Mouse (Mus musculus) gastrocnemius, postnatal 25 days (tissue): ENCODE results near the gene Ppp2r5e. TPM values are rescaled to one million over a fixed set of nuclear protein-coding genes. Genes with fewer than 3 reads are reported as not detected.
"Not testable (repeated sequence)": the region's sequence is repeated elsewhere in the genome, so short reads cannot be mapped to it uniquely, and the experiment has no call there.

ENCODE experiments used
- DNase-seq: peaks from one replicate; pipeline ENCODE4 v3.0.0; 2022
- total RNA-seq, 2 experiments: library from RNA; stranded (reverse); gene quantifications; 1 replicate in 1 of 2; 2 replicates in 1 of 2; pipeline ENCODE4 v1.2.3; 2021

Gene Ppp2r5e
- total RNA-seq, 2 experiments from 2014 or later: 25.3 to 26.7 TPM

DNA sequence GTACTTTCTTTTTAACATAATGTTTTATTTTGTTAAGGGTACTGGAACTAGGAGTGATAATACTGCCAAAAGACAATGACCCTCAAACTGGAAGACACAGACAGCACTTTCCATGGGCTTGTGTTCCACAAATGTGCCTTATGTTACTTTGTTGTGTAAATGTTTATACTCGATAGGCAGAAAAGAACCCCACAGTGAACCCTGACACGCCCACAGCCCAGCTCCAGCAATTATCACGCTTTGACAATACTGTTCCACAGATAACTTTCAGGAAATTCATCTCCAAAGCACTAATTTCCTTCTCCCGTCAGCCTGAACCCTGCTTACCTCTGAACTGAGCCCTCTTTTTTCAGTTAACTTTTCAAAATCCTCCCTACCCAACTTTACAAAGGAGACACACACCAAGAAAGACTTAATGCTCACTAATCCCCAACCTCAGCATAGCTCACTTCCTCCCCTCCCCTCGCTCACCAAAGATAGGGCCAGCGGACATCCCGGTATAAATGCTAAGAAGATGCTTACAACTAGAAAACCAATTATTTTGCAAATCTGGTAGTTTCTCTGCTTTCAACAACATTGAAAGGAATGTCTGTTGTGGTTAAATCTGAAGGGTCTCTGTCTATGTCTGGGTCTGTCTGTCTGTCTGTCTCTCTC lies 58.9 kb downstream of the Ppp2r5e start:
- DNase-seq: no peak

DNA sequence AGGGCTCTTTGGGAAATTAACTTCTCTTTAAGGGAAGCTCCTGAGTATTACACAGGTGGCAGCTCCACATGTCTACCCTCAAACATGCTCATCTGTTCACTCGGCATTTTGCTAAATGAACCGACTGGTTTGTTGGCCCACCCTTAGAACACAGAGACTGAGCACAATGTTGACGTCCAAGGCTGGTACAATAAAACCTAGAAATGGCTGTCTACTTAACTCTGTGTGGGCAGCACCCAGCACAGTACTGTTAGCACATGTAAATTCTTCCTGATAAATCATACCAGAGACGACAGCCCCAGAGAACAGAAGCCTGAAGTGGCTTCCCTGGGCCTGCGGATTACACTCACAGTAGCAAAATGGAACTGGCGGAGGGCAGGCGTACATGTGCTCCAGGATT lies 59.5 kb downstream of the Ppp2r5e start:
- no peak for DNase-seq

DNA sequence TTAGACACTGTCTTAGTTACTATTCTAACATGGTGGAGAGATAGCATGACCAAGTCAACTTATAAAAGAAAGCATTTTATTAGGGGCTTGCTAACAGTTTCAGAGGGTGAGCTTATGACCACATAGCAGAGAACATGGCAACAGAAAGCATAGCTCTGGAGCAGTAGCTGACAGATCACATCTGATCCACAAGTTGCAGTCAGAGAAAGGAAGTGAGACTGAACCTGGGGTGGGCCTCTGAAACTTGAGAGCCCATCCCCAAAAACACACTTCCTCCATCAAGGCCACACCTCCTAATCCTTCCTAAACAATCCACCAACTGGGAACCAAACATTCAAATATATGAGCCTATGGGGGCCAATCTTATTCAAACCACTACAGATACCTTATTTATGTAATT lies 62.9 kb downstream of the Ppp2r5e start:
- DNase-seq: no peak

DNA sequence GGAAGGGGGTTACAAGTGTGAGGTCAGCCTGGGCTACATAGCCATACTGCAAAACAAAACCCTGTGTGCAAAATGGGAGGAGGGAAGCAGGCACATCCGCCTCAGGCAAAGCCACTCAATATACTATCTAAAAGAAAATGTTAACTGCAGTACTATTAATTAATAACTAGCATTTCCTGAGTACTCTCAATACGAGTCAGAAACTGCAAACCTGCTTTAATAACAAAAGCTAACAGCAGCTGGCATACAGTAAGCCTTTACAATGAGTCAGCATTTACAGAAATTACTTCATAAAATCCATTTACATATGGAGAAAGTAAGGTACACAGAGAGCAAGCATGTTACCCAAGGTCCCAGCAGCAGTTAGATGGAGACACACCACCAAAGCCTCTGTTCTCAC lies 64.2 kb downstream of the Ppp2r5e start:
- DNase-seq: no peak

DNA sequence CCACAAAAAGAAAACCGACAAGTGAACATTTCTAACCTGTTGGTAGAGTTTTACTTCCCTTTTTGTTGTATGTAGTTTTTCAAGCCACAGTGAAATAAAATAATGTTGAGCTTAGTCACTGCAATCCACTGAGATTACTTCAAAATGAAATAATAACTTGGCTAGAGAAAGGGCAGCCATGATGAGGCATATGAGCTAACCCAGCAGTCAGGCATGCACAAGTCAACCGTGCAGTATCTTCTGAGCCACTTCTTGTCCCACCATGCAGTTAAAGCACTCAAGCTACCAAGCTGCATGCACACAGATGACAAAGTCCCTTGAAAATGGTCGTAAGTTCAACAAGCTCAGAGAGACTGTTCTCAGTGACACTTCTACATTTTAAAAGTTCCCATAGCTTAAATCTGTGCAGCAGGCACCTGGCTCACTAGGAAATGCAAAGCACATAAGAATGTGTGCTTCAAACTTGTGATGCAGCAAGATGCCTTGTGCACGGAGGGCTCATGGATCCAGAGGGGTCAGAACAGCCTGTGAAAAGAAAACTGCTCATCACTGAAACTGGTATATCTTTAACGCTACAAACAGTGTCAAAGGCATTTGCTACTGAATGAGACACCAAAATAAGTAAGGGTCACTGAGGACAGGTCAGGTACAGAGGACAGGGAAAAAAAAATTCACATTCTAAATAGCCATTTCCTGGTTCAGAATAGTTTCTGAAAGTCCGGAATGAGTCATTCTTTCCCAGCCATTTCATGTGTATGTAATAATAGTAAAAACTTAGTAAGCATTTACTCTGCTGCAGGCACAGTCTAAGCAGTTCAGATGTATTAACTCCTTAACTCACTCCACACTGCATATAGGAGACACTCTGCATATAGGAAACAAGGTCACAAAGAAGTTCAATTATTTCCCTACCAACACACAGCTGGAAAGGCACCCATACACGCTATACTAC lies 66.9 kb downstream of the Ppp2r5e start:
- DNase-seq: no peak

DNA sequence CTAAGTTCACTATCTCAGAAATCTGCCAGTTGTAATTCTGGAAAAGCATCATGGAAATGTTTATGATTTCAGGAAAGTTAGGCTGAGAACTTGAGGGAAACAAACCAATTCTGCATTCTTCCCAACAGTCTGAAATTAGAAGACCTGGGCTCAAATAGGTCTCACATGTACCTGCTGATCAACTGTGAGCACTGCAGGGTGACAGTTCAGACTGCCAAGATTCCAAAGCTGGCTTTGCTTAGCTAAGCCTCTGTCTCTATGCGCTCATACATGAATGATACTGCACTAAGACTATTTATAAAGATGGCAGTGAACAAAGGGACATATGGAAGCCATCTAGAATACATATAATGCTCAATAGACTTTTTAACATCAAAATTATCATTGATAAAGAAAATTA lies 67.7 kb downstream of the Ppp2r5e start:
- no peak for DNase-seq

DNA sequence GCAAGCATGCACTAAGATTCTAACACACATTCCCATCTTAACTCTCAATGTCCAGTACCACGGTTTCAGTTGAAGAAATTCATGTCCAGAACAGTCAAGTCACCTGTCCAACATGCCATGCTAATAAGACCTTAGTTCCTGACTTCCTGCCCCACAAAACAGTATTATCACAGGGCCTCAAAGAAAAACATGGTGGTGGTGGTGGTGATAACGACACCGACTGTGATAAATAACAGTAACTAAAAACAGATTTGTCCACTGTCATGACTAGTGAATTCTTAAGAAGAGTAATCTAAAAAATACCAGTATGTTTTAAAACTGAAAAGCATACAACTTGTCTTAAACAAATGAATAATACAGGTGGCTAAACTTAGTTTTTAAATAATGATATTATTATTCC lies 71.8 kb downstream of the Ppp2r5e start:
- no peak for DNase-seq

DNA sequence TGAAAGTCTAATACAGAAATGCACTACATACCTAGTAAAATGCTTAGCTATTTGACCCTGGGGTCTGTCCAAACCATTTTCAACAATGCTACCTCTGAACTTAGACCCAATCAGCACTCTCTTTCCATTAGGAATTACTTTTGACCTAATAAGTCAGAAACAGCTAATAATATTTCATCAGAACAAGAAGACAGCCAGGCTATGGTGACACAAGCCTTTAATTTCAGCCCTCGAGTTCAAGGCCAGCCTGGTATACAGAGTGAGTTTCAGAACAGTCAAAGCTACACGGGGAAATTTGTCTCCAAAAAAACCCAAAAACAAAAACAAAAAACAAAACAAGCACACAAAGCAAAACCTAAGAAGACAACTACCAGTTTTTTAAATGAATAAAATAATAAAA lies 73.1 kb downstream of the Ppp2r5e start:
- no peak for DNase-seq

DNA sequence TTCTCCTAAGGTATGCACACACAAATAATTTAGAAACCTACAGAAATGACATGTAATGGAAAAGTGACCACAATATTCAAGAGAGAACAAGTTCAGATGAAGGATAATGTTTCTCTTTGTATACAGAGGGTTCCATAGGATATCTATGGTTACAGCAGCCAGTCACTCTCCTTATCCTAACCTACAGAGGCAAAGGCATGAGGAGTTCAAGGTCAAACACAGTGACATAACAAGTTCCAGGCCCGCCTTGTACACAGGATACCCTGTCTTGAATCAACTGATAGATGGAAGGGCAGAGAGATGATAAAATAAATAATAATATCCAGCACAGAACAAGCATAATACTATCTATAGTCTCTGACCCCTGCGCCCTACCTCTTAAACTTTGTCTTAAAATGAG lies 73.7 kb downstream of the Ppp2r5e start:
- no peak for DNase-seq

DNA sequence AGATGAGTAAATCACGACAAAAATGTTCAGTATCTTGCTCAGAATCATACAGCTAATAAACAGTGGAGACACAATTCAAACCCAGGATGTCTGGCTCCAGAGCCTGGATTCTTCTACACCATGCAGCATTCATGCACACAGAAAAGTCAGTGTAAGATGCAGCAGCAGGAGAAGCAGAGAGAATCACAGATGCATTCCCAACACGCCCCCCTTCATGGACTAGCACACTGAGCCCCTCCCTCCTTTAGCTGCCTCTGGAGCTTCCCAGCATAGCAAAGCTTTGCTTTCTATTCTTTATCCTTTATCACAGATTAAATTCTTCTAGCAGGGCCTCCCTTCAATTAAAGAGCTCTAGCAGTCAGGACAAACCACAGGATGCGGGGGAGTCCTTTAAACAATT lies 75.7 kb downstream of the Ppp2r5e start:
- DNase-seq: no peak

DNA sequence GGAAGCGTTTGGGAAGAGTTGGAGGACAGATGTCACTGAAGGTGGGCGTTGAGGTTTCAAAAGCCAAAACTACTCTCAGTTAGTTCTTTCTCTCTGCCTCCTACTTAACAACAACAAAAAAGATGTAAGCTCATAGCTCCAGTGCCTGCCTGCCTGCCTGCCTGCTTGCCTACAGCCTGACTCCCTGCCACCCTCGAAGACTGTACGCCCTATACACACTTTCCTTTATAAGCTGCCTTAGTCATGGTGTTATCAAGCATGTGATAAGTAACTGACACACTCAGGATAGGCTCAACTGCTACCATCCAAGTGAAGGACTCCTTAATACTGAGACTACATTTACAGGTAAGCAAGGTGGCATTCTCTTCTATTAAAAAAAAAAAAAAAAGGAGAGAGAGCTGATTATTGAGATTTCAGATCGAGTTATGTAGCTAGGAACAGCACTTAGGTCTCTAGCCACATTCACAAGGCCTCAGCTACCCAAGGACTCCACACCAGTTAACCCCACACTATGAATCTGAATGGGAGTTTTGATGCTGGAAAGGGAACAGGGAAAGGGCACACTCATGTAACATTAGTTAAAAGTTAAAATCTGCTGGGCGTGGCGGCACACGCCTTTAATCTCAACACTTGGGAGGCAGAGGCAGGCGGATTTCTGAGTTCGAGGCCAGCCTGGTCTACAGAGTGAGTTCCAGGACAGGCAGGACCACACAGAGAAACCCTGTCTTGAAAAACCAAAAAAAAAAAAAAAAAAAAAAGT lies 76.7 kb downstream of the Ppp2r5e start:
- DNase-seq: no peak

DNA sequence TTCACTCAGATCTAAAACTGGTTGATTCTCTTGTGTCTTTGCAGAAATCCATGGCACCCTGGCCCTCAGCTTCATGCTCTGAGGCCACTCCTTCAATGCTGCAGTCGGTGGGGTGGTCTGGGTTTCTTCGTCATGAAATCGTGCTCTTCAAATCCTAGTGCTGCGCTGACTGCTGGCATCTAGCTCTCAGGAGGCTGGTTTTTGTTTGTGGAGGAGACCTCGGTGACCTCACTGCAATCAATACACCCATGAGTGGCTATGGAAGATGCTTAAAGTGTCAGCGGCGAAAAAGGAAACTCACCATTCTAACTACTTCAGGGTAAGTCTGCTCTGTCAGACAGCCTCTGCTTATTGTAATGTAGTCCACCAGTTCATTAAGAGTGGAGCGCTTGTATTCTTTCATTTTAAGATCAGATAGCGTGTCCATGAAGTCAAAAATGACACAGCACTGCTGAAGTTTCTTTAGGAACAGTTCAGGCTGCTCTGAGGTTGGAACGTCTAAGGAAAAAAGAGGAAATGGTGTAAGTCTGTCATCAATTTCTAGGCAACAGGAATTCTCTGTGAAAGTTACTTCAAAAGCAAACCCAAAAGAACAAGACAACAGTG lies 80.6 kb downstream of the Ppp2r5e start:
- DNase-seq: no peak

DNA sequence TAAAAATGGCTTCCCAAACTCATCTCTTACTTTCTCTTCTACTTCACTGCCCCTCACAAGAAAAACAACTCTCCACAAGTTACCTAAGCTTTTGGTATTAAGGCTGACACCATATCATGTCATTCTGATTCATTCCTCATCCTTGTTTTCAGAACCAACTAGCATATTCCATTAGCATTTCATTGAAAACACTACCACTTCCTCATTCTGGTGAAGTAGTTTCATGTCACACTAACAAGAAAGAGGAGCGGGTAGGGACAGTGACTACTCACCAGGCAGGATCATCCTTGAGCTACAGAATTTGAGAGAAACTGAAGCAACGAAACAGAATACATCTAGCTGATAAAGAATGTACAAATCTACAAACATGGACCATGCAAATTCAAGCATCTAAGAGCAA lies 84.5 kb downstream of the Ppp2r5e start:
- DNase-seq: no peak

DNA sequence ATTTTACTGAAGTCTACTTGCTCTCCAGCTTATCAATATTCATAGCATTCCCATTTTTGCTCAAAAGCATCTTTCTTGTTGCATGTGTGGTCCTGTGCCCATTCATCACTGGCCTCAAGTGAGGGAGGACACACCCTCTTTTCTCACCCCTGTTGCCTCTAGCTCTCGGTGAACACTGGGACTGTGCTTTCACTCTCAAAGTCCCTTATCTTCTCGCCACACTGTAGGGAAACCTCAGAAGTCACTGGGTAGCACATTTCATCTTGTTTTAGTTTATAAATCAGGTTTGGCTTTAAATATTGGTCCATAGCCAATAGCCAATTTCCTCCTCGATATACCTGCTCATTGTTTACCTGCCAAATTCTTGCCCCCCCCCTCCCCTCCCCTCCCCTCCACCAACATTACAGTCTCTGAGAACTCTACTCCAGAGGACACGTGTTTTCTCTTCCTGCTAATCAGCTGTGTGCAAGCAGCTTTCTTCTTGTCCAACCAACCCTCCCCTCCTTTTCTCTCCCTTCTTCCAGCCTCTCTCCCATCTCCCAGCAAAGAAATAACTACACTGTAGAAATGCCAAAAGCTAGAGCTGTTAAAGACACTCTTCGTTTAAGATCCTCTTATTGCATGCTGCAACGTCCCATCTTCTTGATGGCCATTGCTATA lies 90.9 kb downstream of the Ppp2r5e start:
- no peak for DNase-seq

DNA sequence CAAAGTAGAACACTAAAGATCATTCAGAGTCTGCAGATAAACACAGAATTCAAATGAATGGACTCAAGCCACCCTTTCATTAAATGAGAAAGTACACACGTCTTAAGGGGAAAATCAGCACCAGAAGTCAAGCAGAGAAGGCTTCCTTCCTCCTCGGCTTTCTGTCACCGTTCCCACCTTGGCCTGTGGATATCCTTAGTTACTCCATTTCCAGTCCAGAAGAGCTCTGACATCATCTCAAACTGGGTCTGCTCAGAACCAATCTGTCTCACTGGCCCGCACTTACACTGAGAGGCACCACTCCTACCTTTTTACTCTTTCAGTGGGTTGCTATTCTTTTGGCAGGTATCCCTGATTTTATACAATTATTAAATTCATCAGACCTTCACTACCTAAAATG lies 93.4 kb downstream of the Ppp2r5e start:
- DNase-seq: no peak

DNA sequence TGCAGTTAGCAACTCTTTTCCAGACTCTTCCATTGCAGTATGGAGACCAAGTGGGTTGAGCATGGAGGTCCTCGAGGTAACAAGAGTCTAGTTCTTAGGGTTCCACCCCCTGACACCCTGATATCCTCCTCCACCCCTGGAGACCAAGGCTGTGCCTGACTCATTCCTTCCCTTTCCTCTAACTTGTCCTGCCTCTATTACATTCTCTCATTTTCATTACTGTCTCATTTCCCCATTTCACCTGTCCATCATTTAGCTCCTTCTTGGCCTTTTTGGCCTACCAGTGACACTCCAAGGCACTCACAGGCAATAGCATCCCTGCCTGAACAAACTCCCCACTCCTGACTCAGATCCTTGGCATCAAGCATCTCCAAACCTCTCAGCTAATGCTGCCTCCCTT lies 98.3 kb downstream of the Ppp2r5e start:
- DNase-seq: no peak

DNA sequence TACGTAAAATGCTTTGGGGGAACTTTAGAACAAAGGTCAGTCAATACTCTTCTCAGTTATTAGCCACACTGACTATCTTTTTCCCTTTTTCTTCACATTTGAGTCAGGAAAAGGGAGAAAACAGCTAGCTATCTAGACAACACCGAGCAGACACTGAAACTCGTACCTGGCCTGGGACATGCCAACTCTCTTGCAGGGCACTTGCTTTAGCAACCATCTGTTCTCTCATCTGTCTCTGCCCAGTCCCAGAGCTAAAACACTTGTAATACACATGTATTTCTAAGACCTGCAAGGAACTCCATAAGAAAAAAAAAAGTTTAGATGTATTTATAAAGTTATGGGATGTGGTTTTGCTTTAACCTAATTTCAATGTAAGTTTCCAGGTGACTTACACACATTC lies 100.4 kb downstream of the Ppp2r5e start:
- no peak for DNase-seq

DNA sequence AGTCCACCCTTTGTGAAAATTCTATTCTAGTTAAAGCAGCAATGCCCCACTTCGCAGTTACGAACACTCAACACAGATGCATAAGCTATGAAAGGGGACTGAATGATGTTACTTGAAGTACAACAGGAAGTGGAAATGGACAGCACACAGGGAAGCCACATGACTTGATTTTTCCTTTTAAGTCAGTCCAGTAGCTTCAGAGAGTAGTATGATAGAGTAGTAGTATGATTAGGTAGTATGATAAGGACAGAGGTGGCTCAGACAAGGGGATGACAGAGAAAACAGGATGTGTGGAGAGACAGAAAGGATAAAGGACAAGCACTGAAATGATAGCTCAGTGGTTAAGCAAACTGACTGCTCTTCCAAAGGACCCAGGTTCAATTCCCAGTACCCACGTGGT lies 101.4 kb downstream of the Ppp2r5e start:
- DNase-seq: no peak

DNA sequence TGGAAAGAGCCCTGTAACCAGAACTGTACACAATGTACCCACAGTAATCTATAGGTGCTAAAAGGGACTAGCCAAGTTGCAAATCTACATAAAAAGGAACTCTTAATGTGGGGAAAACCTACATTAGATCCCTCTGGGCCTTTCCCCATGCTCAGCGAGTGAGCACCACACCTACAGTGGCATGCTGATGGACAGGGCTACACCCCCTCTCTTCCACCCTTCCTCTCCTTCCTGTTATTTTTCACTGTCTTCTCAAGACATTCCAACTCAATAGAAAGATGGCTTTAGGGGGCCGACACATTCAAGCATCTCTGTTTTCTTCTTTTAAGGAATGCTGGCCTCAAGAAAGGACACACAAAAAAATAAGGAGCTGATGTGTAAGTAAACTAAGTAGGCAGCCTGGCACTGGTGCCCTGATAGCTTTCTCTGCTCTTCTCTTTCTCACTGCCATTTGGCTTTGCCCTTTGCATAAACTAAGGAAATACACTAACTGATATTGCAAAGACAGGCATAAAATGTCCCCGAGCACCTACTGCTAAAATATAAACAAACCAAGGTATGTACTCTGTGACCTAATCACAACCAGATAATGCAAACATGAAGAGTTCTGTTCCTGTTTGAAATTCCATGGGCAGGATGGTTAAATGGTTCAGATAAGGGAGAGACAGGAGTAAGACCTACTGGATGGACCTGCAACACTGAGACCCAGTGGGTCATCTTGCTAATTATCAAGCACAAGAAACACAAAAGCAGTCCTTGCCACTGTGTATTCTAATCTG lies 103.3 kb downstream of the Ppp2r5e start:
- DNase-seq: no peak

DNA sequence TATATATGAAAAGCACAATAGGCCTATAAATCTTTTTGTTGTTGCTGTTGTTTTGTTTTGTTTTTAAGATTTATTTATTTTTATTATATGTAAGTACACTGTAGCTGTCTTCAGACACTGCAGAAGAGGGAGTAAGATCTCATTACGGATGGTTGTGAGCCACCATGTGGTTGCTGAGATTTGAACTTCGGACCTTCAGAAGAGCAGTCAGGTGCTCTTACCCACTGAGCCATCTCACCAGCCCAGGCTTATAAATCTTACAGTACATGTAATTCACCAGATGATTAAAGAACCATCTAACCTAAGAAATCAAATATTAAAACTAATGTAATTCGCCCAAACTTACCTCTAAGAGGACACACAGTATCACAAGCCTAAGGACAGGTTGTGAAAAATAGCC lies 103.9 kb downstream of the Ppp2r5e start:
- DNase-seq: not testable (repeated sequence)

DNA sequence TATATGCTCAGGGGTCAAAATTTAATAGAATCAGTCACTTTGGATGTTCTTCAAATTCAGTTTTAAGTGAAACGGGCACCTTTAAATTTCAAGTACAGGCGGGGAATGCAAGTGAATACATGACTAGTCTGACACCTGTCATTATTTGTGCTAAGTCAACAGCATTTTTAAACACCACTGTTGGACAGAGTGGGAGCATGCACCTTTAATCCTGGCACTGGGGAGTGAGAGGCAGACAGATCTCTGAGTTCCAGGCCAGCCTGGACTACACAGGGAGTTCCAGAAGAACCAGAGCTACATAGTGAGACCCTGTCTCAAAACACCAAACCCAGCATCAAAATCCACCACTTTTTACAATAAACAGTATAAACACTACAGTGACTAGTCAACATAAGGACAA lies 108.5 kb downstream of the Ppp2r5e start:
- DNase-seq: no peak
